Mouse (Mus musculus): ENCODE measurements at regions not wholly inside any gene's neighbourhood (a gene's known extent, or its start where the extent isn't known, plus 50 kb on each side); places are given as distances from the start of the nearest gene placed in this dataset.
"Not testable (repeated sequence)": the region's sequence is repeated elsewhere in the genome, so short reads cannot be mapped to it uniquely, and the experiment has no call there.

DNA sequence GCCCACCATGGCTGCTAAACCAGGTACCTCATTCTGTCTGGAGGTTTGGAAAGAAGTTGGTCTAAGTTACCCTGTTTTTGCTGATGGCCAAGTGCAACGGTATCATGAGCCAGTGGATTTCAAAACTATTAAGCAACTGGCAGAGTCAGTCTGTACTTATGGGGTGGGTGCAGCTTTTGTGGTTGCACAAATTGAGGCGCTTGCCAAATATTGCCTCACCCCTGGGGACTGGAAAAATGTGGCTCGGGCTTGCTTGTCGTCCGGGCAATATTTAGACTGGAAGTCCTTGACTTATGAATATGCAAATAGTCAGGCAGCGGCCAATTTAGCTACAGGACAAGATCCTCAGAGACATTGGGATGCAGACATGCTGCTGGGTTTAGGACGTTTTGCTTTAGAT lies 110.2 kb downstream of the Olfr164 start:
- DNase-seq = peak in 1 of 2 experiments; percentile 14

DNA sequence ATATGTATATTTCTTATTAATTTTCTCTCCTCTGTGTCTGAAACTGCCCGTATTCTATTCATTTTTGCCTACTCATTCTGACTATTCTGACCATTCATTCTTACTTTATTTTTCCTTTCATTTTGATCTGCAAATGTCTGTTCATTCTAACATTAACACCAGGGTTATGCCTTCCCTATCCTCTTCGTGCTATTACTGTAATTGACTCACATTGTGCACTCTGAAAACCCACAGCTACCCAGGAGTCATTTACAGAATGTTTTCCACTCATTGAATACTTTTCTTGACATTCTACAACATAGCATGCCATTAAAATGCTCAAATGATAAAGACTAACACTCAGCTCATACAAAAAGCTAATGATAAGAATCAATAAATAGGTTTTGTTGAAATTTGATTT lies 112.9 kb downstream of the Olfr164 start:
- DNase-seq = no peak

DNA sequence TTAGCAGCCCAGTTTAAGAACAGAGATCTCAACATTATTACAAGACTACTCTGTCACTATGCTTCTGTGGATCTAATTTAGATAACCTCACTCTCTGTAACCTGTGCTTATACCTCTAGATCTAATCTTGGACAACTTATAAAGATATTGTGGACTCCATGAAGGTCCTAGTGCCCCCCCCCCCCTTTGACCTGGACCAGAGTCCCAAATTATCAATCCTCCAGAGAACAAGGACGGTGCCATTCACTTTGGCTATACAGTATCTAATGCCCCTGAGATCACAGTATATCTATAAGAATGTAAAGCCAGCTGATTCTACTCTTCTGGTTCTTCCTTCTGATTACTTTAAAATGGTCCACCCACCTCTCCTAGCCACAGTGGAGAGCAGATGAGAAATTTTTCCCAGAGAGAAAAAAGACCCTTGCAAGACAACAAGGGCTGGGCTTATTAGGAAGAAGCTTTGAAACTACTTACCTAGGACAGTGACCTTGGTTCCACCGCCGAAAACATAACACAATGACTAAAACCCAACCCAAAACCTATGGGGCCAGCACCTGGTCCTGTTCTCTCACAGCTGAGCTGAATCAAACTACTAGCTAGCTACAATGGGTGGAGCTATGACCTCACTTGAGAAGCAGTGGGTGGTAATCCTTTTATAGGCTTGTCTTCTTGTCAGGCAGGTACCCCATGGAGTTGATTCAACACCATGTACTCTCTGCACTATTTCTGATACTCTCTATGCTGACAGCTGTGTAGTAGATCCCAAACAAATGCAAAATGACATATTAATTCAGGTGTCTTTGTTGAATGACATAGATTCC lies 113.9 kb downstream of the Olfr164 start:
- no peak for DNase-seq

DNA sequence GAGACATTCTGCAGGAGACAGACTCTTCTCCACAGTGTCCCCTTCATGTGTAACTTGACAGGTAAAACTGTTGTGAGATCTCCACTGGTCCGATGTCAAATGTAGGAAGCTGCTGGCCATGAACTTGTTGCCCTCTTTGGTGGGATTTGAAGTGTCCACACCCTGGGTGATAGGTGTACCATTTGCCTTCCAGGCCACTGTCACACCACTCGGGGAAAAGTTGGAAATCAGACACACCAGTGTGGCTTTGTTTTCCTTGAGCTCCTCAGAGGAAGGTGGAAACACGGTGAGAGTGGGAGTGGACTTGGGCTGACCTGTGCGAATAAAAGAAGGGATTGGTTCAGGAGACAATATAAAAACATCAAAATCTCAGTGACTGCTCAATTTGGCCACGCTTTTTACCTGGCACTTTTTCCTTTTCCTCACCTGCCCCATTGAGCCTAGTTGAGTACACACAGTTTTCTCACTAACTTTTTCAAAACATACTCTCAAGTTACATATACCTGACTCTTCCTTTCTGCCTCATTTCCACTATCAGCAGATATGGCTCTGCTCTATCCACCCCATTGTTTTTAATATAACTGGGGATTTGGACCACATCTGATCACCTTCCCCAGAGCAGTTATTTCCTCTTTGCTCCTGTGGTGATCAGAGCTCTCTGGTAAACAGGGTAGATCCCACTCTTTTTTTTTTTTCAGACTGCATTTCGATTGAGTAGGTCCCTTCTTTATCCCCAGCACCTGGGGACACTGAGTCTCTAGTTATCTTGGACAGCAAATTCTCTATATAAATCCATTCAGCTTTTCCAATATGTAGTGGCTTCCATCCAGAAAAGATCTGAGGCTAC lies 115.1 kb downstream of the Olfr164 start:
- peak in 1 of 2 experiments; percentile 5 for DNase-seq

DNA sequence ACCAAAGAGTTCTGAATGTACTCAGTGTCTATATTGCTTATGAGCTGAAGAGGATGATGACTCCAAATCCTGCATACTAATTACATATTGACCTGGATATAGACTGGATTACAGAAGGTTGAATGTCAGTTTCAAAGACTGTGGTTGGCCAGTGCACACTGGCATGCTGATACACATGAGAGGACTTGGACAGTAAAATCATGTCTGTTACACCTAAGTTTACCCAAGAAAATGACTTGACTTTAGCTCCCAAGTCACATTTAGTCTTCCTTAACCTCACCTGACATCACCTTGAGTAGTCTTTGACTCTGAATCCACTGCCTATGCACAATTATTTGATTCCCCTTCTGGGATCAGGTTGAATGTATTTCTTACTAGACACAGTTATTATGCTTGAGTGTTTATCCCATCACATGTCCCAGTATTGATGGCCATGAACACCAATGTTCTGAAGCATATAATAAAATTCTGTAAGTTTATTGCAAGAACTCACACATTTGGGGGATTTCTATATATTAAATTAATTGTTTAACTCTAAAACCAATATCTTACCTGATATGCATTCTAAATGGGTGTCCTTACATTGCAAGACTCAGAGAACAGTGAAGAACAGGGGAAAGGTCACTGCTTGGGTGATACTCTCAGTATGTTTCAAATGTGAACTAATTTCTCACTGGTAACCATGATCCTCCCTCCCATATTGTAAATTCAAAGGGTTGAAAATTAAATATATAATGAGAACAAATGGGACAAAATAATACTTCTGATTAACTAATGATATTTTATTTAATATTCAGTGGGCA lies 116.0 kb downstream of the Olfr164 start:
- no peak for DNase-seq

DNA sequence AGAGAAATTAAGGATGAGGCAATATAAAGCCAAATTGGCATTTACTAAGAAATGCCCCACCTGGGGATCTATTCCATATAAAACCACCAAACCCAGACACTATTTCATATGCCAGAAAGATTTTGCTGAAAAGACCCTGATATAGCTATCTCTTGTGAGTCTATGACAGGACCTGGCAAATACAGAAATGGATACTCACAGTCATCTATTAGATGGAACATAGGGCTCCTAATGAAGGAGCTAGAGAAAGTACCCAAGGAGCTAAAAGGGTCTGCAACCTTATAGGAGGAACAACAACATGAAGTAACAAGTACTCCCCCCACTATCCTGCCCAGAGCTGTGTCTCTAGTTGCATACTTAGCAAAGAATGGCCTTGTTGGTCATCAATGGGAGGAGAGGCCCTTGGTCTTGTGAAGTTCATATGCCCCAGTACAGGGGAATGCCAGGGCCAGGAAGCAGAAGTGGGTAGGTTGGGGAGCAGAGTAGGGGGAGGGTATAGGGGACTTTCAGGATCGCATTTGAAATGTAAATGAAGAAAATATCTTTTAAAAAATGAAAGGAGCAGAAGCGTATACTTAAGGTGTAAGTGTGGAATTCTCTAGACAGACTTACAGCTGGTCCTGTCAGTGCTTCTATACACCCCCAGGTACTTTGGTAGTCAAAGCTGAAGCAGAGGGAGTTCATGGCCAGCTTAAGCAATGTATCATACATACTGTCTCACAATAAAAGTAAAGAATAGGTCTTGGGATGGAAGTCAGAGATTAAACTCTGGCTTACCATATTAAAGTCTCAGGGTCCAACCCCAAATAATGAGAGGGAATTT lies 128.2 kb downstream of the Olfr164 start:
- DNase-seq = no peak

DNA sequence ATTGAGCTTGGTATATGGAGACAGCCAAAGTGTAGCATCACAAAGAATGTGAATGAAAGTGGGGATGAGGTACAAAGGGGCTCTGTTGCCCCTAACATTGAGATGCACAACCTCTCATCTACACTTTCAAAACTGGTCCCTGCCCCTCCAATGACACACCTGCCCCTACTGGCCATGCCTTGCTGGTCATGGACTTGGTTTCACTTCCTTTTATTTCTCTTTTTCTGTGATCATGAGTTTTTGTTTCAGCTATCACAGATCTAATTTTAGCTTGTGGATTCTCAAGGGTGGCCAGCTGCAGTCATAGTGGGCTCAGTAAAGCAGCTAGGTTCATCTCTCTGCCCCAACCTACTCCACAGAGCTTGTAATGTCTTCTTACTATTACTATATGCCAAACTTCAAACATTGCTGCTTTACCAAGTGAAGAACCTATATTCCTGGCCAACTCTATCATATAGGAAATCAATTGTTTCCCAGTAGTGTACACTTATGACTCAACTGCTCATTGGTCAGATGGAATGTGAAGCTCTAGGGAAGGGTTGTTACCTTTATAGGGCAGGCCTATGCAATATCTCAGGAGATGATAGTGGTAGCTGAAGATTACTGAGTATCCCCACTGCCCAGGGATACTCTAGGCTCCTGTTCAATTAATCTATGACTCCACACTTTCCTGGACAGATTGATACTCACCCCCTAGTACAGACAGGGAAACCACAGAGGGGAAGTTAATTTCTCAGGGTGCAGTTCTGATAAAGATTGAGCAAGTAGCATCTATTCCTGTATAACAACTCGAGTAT lies 134.5 kb downstream of the Olfr164 start:
- peak in 1 of 2 experiments; percentile 15 for DNase-seq

DNA sequence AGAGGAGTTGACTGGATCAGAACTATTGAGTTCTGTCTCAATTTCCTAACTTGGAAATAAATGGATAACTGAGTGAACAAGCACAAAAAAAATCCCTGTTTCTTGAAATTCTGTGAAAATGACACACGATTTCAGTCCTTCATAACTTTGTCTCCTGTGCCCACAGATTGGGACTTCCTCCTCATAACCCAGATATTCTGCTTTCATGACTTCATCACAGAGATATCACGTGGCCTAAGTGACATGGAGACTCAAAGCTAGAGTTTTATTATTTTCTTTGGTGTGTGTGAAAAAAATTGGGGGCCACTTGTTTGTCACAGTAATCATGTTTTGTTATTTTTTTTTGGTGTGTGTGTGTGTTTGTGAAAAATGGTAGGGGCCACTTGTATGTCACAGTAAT lies 160.8 kb downstream of the Olfr164 start:
- DNase-seq = no peak

DNA sequence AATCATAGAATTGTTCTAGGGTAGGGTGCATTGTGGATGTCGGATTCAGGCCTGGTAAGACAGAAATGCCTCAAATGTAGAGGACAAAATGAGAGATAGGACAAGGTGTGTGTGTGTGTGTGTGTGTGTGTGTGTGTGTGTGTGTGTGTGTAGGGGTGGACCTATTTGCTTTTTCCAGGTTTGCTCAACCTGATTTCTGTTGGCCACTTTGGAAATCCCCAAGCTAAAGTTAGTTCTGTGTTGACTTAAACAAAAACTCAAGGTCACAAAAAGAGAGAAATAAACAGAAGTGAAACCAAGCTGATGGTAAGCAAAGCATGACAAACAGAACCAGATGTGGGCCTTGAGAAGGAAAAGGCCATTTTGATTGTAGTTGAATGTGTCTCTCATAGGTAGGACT lies 161.4 kb downstream of the Olfr164 start:
- not testable (repeated sequence) for DNase-seq

DNA sequence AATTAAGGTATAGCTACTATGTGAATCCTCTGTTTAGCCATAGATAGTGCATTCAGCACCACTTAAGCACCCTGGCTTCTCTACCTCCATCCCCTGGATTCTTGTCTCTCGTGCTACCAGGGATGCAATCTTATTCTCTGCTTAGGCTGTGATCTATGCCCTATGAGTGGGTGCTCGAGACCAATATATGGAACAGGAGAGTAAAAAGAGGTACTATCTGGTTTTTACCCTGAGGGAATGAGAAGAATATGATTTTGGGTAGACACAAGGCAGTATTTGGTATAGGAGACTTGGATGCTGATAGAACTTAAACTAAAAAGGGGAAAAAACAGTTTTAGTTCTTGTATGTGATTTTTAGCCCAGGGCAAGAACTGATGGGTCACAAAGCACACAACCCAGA lies 162.8 kb downstream of the Olfr164 start:
- DNase-seq = no peak

DNA sequence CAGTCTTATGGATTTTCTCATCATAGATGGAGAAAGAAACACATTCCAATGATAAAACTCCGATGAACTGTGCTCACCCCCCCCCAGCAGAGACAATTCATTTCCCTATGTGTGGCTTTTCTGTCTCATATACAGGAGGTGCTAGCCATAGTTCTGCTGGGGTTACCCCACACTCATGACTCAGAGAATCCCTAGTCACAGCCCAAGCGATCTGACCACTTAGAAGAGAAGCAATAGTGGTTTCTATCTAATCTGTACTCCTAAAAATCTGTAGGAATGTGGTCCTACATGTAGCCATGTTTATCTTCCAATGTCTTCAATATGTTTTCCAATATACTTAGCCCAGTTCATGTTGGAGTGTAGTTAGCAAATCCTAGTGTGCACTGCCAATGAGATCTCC lies 163.3 kb downstream of the Olfr164 start:
- no peak for DNase-seq

DNA sequence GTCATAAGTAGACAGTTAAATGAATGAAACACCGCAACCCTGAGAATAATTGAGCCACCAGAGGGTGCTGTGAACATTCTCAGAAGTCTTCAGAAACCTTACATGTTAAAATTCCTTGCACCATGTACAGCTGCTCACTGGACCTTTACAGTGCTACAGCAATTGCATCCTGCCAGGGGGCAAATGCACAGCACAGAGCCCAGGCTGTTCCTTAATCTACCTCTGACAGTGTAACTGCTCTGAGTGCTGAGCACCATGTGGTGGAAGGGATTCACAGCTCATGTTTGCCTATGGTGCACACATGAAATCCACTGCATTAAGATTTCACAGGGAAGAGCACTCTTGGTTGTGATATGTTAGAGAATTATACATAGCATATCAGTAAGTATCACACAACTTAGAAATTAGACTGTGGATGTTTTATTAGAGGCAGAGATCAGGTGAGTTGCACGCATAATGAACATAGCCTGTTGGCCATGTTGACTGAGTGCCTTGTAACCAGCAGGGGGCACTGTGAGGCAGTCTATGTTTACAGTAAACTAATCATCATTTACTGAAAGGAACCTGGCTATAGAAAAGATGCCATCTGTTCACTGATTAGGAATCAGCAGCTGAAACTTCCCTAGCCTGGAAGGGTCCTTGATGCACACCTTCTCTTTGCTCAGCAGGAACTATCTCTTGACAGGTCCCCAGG lies 167.4 kb downstream of the Olfr164 start:
- peak in 1 of 2 experiments; percentile 5 for DNase-seq

Measured in lung, adult 18-20 months (tissue).